Mouse (Mus musculus) embryonic facial prominence, embryonic 11.5 days (tissue): ENCODE measurements around the gene Capn1. TPM values are rescaled to one million over a fixed set of nuclear protein-coding genes. Genes with fewer than 3 reads are reported as not detected.

Experiments
- ATAC-seq: fragments of 200-750 bp; cut with Nextera tagmentation; replicated peaks from 2 replicates; pipeline ENCODE4 v1.8.0; 2017; ENCODE audit warnings: low read depth; ENCODE audit not compliant: insufficient number of reproducible peaks, low FRiP score, low TSS enrichment
- DNase-seq: peaks from one replicate; pipeline ENCODE4 v3.0.0-alpha.2; 2015; ENCODE audit warnings: low spot score
- H3K27ac ChIP-seq: fragments of 300-500 bp; sonication (generic); replicated peaks from 2 replicates; pipeline ENCODE4 v1.5.1; 2014; ENCODE audit warnings: mild to moderate bottlenecking, low read depth, low read length, control low read depth
- H3K27me3 ChIP-seq: fragments of 300-500 bp; sonication (generic); 2 replicates; pipeline ENCODE4 v1.6.1; 2014; ENCODE audit warnings: mild to moderate bottlenecking, low read length, moderate library complexity, mixed read lengths; ENCODE audit not compliant: control insufficient read depth, insufficient read depth
- H3K36me3 ChIP-seq: fragments of 300-500 bp; sonication (generic); replicated peaks from 2 replicates; pipeline ENCODE4 v1.6.1; 2014; ENCODE audit warnings: low read depth, mild to moderate bottlenecking, low read length, moderate library complexity, mixed read lengths; ENCODE audit not compliant: control insufficient read depth, insufficient read depth
- H3K4me1 ChIP-seq: fragments of 300-500 bp; sonication (generic); 2 replicates; pipeline ENCODE4 v1.6.1; 2014; ENCODE audit warnings: low read length, mixed read lengths; ENCODE audit not compliant: control insufficient read depth, insufficient read depth
- H3K4me2 ChIP-seq: fragments of 300-500 bp; sonication (generic); 2 replicates; pipeline ENCODE4 v1.6.1; 2014; ENCODE audit warnings: low read depth, mild to moderate bottlenecking, control low read depth, low read length, moderate library complexity
- H3K4me3 ChIP-seq: fragments of 300-500 bp; sonication (generic); 2 replicates; pipeline ENCODE4 v1.5.1; 2014; ENCODE audit warnings: low read depth, low read length, control low read depth
- H3K9ac ChIP-seq: fragments of 300-500 bp; sonication (generic); replicated peaks from 2 replicates; pipeline ENCODE4 v1.6.1; 2014; ENCODE audit warnings: mild to moderate bottlenecking, control low read depth, low read length
- H3K9me3 ChIP-seq: fragments of 300-500 bp; sonication (generic); replicated peaks from 2 replicates; pipeline ENCODE4 v1.6.1; 2016; ENCODE audit warnings: mild to moderate bottlenecking, low read length, inconsistent platforms, mixed read lengths; ENCODE audit not compliant: control insufficient read depth
- WGBS: fragments of 180-500 bp; shearing (Covaris S2); extraction: QIAGEN DNeasy Blood & Tissue Kit; methylation state at CpG from one replicate; pipeline ENCODE4 v1.1.7; 2014; 5-methylcytosine and 5-hydroxymethylcytosine counted together
- polyA plus RNA-seq: library from polyadenylated mRNA; unstranded; fragments of >200 nt; fragmentation: Nextera tagmentation; extraction: Ambion mirVana; gene quantifications from 2 replicates; pipeline ENCODE4 v1.2.1, GENCODE M21; 2014

The Capn1 gene
- polyA plus RNA-seq, 1 experiment from 2014 or later, result 4.5 TPM

DNA sequence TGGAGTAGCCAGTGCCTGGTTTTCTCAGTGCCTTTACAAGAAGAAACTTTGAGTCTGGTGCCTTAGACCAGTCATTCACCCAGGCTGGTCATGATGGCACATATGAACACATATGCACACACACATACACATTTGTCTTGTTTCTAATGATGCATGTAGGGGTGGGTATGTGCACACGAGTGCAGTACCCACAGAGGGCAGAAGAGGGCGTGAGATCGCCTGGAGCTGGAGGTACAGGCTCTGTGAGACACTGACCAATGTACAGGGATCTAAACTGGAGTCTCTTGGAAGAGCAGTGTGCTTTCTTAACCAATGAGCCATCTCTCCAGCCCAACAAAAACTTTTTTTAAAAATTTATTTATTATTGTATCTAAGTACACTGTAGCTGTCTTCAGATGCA, 17.5 kb downstream of the Capn1 start:
- H3K4me2 ChIP-seq, result no peak overlapping the region
- H3K4me3 ChIP-seq, result no peak overlapping the region
- H3K36me3 ChIP-seq, result no peaks in the 10 kb centered on the region
- H3K9ac ChIP-seq, result no peak overlapping the region
- H3K9me3 ChIP-seq, result no peaks in the 10 kb centered on the region
- H3K27ac ChIP-seq, result no peak overlapping the region
- no peaks in the 10 kb centered on the region for H3K4me1 ChIP-seq
- no peaks in the 10 kb centered on the region for H3K27me3 ChIP-seq
- ATAC-seq, result no peak
- no peak for DNase-seq
- 81% methylated on average over 3 of the region's 3 CpGs for WGBS

DNA sequence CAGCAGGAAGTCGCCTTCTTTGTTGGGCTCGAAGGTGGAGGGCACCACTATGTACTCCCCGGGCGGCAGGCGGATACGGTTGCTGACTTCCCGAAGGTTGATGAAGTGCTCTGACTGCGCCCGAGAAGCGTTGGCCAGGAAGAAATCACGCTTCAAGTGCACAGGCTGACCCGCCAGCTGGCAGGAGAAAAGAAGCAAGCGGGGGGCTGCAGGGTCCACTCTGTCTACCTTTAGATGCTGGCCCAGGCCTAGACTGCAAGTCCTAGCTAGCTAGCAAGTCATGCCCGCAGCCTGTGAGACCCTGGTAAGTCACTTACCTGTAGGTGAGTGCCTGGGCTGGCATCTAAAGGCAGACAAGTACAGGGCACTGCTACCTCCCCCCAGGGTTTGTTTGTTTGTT, 21.0 kb downstream of the Capn1 start:
- ATAC-seq (no peak), DNase-seq (no peak)
- Histone ChIP-seq H3K36me3 (no peaks in the 10 kb centered on the region), H3K4me3 (no peak overlapping the region), H3K27me3 (no peaks in the 10 kb centered on the region), H3K27ac (no peak overlapping the region), H3K9me3 (no peaks in the 10 kb centered on the region), H3K4me2 (no peak overlapping the region), H3K9ac (no peak overlapping the region), H3K4me1 (no peaks in the 10 kb centered on the region)
- 88% methylated on average over 14 of the region's 14 CpGs for WGBS

DNA sequence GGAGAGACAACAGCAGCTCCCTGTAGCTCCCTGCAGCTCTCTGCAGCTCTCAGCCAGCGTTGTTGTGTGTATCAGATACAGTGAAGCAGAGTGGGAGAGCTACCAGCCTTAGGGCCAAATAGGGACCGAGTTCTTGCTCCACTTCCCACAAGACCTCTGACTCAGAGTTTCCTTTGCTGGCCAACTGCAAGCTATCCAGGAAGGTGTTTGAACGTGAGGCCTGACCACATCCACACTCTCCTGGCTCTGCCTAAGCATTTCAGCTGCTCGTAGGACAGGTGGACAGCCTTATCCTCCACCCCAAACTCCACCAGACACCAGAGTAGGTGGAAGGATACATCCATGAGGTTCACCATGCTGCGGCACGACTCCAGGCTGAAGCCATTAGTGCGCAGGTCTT, 23.7 kb downstream of the Capn1 start:
- WGBS, result 83% methylated on average over 7 of the region's 7 CpGs
- Histone ChIP-seq H3K4me3 (no peak overlapping the region), H3K27ac (no peak overlapping the region), H3K36me3 (no peaks in the 10 kb centered on the region), H3K9me3 (no peaks in the 10 kb centered on the region), H3K27me3 (no peaks in the 10 kb centered on the region), H3K9ac (no peak overlapping the region), H3K4me2 (no peak overlapping the region), H3K4me1 (peaks cover 2% of the 10 kb centered on the region; the same call in 1 of the 2 replicates)
- no peak for DNase-seq
- no peak for ATAC-seq

DNA sequence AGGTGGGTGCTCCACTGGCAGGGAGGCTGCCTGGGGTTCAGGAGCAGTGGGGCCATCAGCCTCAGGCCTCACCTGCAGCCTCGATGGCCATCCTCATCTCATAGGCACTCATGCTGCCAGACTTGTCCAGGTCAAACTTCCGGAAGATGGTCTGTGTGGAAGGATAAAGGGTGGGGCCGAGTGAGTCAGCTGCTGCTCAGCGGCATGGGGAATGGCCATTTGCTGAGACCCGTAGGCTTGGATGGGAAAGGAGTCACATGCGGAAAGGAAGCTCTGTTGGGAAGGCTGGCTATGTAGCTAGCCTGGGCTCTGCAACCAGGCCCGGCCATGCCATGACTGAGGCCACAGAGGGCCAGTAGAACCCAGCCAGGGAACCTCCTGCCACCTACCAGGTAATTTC, 24.2 kb downstream of the Capn1 start:
- no peak overlapping the region for H3K4me2 ChIP-seq
- no peak overlapping the region for H3K27ac ChIP-seq
- no peak overlapping the region for H3K9ac ChIP-seq
- no peak for DNase-seq
- WGBS, result 81% methylated on average over 7 of the region's 7 CpGs
- peaks cover 2% of the 10 kb centered on the region; the same call in 1 of the 2 replicates for H3K4me1 ChIP-seq
- no peaks in the 10 kb centered on the region for H3K36me3 ChIP-seq
- H3K27me3 ChIP-seq, result no peaks in the 10 kb centered on the region
- no peak for ATAC-seq
- H3K9me3 ChIP-seq, result no peaks in the 10 kb centered on the region
- H3K4me3 ChIP-seq, result no peak overlapping the region

DNA sequence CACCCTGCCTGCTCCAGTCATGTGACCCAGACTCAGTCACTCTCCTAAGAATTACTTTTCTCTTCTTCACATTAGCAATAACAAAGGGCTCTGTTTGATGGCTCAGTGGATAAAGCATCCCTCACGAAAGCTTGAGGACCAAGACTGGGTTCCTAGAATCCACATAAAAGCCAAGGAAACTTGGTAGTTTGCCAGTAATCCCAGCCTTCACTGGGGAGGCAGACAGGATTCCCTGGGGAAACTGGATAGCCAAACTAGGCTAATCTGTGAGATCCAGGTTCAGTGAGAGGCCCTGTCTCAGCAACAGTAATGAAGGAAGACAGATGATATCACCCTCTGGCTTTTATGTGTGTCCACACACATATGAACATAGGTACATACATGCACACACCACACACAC, 24.8 kb downstream of the Capn1 start:
- Histone ChIP-seq H3K4me3 (no peak overlapping the region), H3K4me2 (no peak overlapping the region), H3K27ac (no peak overlapping the region), H3K27me3 (no peaks in the 10 kb centered on the region), H3K36me3 (no peaks in the 10 kb centered on the region), H3K4me1 (peaks cover 2% of the 10 kb centered on the region; the same call in 1 of the 2 replicates), H3K9me3 (no peaks in the 10 kb centered on the region), H3K9ac (no peak overlapping the region)
- DNase-seq (no peak), ATAC-seq (no peak)
- WGBS, result 72% methylated on average over 1 of the region's 1 CpGs

DNA sequence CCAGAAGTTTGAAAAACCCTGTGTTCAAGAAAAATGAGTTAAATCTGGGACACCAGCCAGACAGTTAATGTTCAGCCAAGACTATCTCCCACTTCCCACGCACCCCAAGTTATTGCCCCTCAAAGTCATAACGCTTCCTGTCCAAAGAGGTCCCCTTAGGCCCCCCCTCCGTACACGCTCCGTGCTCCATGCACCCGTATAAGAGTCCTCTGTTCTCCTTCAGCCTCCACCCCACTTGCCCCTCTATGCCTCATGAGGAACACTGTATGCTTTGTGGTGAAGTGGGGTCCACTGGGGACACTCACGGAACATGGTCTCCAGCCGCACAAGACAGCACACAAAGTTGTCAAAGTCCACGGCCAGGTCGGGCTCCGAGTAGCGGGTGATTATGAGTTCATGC, 25.7 kb downstream of the Capn1 start:
- ATAC-seq (no peak), DNase-seq (no peak)
- no peaks in the 10 kb centered on the region for H3K27me3 ChIP-seq
- no peak overlapping the region for H3K4me3 ChIP-seq
- H3K9me3 ChIP-seq, result no peaks in the 10 kb centered on the region
- no peak overlapping the region for H3K27ac ChIP-seq
- no peaks in the 10 kb centered on the region for H3K36me3 ChIP-seq
- H3K9ac ChIP-seq, result no peak overlapping the region
- H3K4me1 ChIP-seq, result peaks cover 2% of the 10 kb centered on the region; the same call in 1 of the 2 replicates
- 94% methylated on average over 12 of the region's 12 CpGs for WGBS
- no peak overlapping the region for H3K4me2 ChIP-seq

DNA sequence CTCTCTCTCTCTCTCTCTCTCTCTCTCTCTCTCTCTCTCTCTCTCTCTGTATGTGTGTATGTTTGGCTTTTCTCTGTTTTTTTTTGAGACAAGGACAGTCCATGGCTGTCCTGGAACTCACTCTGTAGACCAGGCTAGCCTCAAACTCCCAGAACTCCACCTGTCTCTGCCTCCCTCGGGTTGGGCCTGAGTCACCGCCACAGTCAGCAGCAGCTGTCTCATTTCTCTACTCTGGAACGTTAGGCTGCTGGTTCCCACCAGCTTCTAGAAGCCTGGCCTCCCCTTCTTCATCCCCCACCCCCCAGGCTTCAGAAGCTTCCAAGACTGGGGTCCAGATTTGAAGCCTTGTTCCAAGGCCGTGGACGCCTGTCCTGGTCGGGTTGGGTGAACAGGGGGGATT, 26.1 kb downstream of the Capn1 start:
- WGBS, result 75% methylated on average over 6 of the region's 6 CpGs

DNA sequence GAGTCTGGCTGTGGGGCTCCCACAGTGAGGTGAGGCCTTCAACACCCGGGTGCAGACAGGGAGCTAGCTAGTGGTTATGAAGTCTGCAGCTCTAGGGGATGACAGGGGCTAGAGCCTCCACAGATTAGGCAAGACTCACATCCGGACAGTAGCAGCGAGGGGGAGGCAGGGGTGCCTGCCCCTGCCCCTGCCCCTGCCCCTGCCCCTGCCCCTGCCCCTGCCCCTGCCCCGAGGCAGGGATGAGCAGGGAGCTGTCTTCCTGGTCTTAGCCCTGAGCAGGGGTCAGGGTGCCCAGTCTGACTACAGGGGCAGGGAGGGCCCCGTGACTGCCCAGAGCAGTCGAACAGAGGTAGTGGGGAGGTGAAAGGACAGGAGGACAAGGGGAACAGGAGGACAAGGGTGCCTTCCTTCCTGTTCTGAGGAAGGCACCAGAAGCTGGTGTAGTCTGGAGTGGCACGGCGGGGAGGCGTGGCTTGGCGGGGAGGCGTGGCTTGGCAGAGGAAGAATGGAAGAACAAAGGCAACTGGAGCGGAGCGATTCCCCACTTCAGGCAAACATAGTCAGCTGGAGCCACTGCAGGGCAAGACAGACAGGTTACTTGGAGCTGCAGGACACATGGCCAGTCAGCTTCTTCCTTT, 26.8 kb downstream of the Capn1 start:
- H3K27me3 ChIP-seq, result no peaks in the 10 kb centered on the region
- H3K36me3 ChIP-seq, result no peaks in the 10 kb centered on the region
- H3K4me2 ChIP-seq, result peak overlapping the region; percentile 29
- ATAC-seq (peak; percentile 68), DNase-seq (peak; percentile 79)
- peaks cover 2% of the 10 kb centered on the region; the same call in 1 of the 2 replicates for H3K4me1 ChIP-seq
- H3K27ac ChIP-seq, result no peak overlapping the region
- no peaks in the 10 kb centered on the region for H3K9me3 ChIP-seq
- H3K4me3 ChIP-seq, result no peak overlapping the region
- WGBS, result 7% methylated on average over 11 of the region's 13 CpGs
- H3K9ac ChIP-seq, result peak overlapping the region; percentile 56

More for the DNA sequence above, 26.1 kb downstream of the Capn1 start:
- DNase-seq (no peak), ATAC-seq (no peak)
- H3K4me3 ChIP-seq, result no peak overlapping the region
- H3K9me3 ChIP-seq, result no peaks in the 10 kb centered on the region
- H3K36me3 ChIP-seq, result no peaks in the 10 kb centered on the region
- H3K27me3 ChIP-seq, result no peaks in the 10 kb centered on the region
- H3K9ac ChIP-seq, result peak overlapping the region; percentile 56
- H3K4me2 ChIP-seq, result no peak overlapping the region
- H3K4me1 ChIP-seq, result peaks cover 2% of the 10 kb centered on the region; the same call in 1 of the 2 replicates
- no peak overlapping the region for H3K27ac ChIP-seq
